Mouse (Mus musculus): Measurements from ENCODE around the gene Milr1. TPM values are rescaled to one million over a fixed set of nuclear protein-coding genes. Genes with fewer than 3 reads are reported as not detected.

Milr1 gene
- polyA plus RNA-seq, 1 experiment from 2014 or later: 5.1 TPM

- peak; percentile 94 for DNase-seq
- H3K27ac ChIP-seq (ENCODE audit: low read depth): peak overlapping the region; percentile 100
- peak overlapping the region; percentile 99 for H3K9ac ChIP-seq (replicated peaks)
- H3K4me3 ChIP-seq (ENCODE audit: low read depth, low read length): peak overlapping the region; percentile 93
- ATAC-seq: peak; percentile 28
- TF ChIP-seq CTCF (IDR thresholded peaks at IDR 0.05; ENCODE audit: low read depth) (no peak), EP300 (IDR thresholded peaks at IDR 0.05; ENCODE audit: low read depth) (no peak)
- H3K36me3 ChIP-seq (replicated peaks; ENCODE audit: insufficient read depth, low read length): peaks cover 48% of the 10 kb centered on the region
- no peaks in the 10 kb centered on the region for H3K27me3 ChIP-seq (ENCODE audit: insufficient read depth, low read length)
- H3K4me1 ChIP-seq (ENCODE audit: insufficient read depth): peaks cover 21% of the 10 kb centered on the region
- H3K4me2 ChIP-seq (ENCODE audit: low read depth, low read length): peak overlapping the region; percentile 79
- no peaks in the 10 kb centered on the region for H3K9me3 ChIP-seq (ENCODE audit: low read length)
- WGBS (ENCODE audit: insufficient replicate concordance): 0% methylated on average over 65 of the region's 65 CpGs
Measured at GRCm38 (mm10) chr11:106787131-106788025, 36.4 kb downstream of the Milr1 start.

GRCm38 (mm10) chr11:106788026-106788774 lies 37.2 kb downstream of the Milr1 start:
- peaks cover 40% of the 10 kb centered on the region for H3K36me3 ChIP-seq (replicated peaks; ENCODE audit: insufficient read depth, low read length)
- H3K4me2 ChIP-seq (ENCODE audit: low read depth, low read length): peak overlapping the region; percentile 89
- ATAC-seq (peak; percentile 83), DNase-seq (peak; percentile 100)
- no peaks in the 10 kb centered on the region for H3K9me3 ChIP-seq (ENCODE audit: low read length)
- WGBS (ENCODE audit: insufficient replicate concordance): under 1% methylated on average over 62 of the region's 79 CpGs
- TF ChIP-seq CTCF (IDR thresholded peaks at IDR 0.05; ENCODE audit: low read depth) (no peak), EP300 (IDR thresholded peaks at IDR 0.05; ENCODE audit: low read depth) (no peak)
- peak overlapping the region; percentile 100 for H3K27ac ChIP-seq (ENCODE audit: low read depth)
- no peaks in the 10 kb centered on the region for H3K27me3 ChIP-seq (ENCODE audit: insufficient read depth, low read length)
- H3K9ac ChIP-seq (replicated peaks): peak overlapping the region; percentile 99
- H3K4me3 ChIP-seq (ENCODE audit: low read depth, low read length): peak overlapping the region; percentile 93
- H3K4me1 ChIP-seq (ENCODE audit: insufficient read depth): peaks cover 21% of the 10 kb centered on the region

- ATAC-seq (peak; percentile 83), DNase-seq (peak; percentile 98)
- Histone ChIP-seq H3K9me3 (ENCODE audit: low read length) (no peaks in the 10 kb centered on the region), H3K4me3 (ENCODE audit: low read depth, low read length) (peak within 1 kb of the TSS; percentile 93), H3K9ac (replicated peaks) (peak within 1 kb of the TSS; percentile 99), H3K27ac (ENCODE audit: low read depth) (peak within 1 kb of the TSS; percentile 100), H3K4me1 (ENCODE audit: insufficient read depth) (peaks cover 21% of the 10 kb centered on the region), H3K36me3 (replicated peaks; ENCODE audit: insufficient read depth, low read length) (peaks cover 33% of the 10 kb centered on the region), H3K4me2 (ENCODE audit: low read depth, low read length) (peak within 1 kb of the TSS; percentile 89), H3K27me3 (ENCODE audit: insufficient read depth, low read length) (no peaks in the 10 kb centered on the region)
- WGBS (ENCODE audit: insufficient replicate concordance): under 1% methylated on average over 58 of the region's 58 CpGs
- peak; percentile 58 for TF ChIP-seq CTCF (IDR thresholded peaks at IDR 0.05; ENCODE audit: low read depth)
- TF ChIP-seq EP300 (IDR thresholded peaks at IDR 0.05; ENCODE audit: low read depth): peak; percentile 48
Measured at GRCm38 (mm10) chr11:106788775-106789459, 37.9 kb downstream of the Milr1 start, which contains the start of the genes Ddx5 and Cep95. TSS of gene Ddx5 (minus strand) at chr11:106789185. TSS of gene Cep95 (plus strand) at chr11:106789252.

GRCm38 (mm10) chr11:106789649-106790048 lies 38.6 kb downstream of the Milr1 start:
- H3K4me3 ChIP-seq (ENCODE audit: low read depth, low read length): peak overlapping the region; percentile 93
- ATAC-seq (no peak), DNase-seq (no peak)
- no peaks in the 10 kb centered on the region for H3K27me3 ChIP-seq (ENCODE audit: insufficient read depth, low read length)
- H3K4me1 ChIP-seq (ENCODE audit: insufficient read depth): peaks cover 21% of the 10 kb centered on the region
- WGBS (ENCODE audit: insufficient replicate concordance): 0% methylated on average over 6 of the region's 6 CpGs
- no peak for TF ChIP-seq EP300 (IDR thresholded peaks at IDR 0.05; ENCODE audit: low read depth)
- TF ChIP-seq CTCF (IDR thresholded peaks at IDR 0.05; ENCODE audit: low read depth): no peak
- peaks cover 31% of the 10 kb centered on the region for H3K36me3 ChIP-seq (replicated peaks; ENCODE audit: insufficient read depth, low read length)
- no peaks in the 10 kb centered on the region for H3K9me3 ChIP-seq (ENCODE audit: low read length)
- peak overlapping the region; percentile 99 for H3K9ac ChIP-seq (replicated peaks)
- H3K4me2 ChIP-seq (ENCODE audit: low read depth, low read length): peak overlapping the region; percentile 89
- H3K27ac ChIP-seq (ENCODE audit: low read depth): peak overlapping the region; percentile 100

GRCm38 (mm10) chr11:106793846-106794245 lies 42.8 kb downstream of the Milr1 start:
- no peaks in the 10 kb centered on the region for H3K9me3 ChIP-seq (ENCODE audit: low read length)
- H3K27ac ChIP-seq (ENCODE audit: low read depth): no peak overlapping the region
- TF ChIP-seq EP300 (IDR thresholded peaks at IDR 0.05; ENCODE audit: low read depth): no peak
- peak; percentile 51 for TF ChIP-seq CTCF (IDR thresholded peaks at IDR 0.05; ENCODE audit: low read depth)
- no peaks in the 10 kb centered on the region for H3K27me3 ChIP-seq (ENCODE audit: insufficient read depth, low read length)
- no peak overlapping the region for H3K4me3 ChIP-seq (ENCODE audit: low read depth, low read length)
- DNase-seq (no peak), ATAC-seq (no peak)
- H3K4me1 ChIP-seq (ENCODE audit: insufficient read depth): peaks cover 9% of the 10 kb centered on the region
- peaks cover 26% of the 10 kb centered on the region for H3K36me3 ChIP-seq (replicated peaks; ENCODE audit: insufficient read depth, low read length)
- 77% methylated on average over 4 of the region's 4 CpGs for WGBS (ENCODE audit: insufficient replicate concordance)
- H3K9ac ChIP-seq (replicated peaks): no peak overlapping the region
- no peak overlapping the region for H3K4me2 ChIP-seq (ENCODE audit: low read depth, low read length)
